Mouse (Mus musculus) spleen, postnatal 4 days (tissue): ENCODE data around the gene Xpnpep2.

Source experiments
- DNase-seq, 2 experiments: peaks; one replicate each; pipeline ENCODE4 v3.0.0; 2022; ENCODE audit warnings: low spot score in 2 of 2

Xpnpep2 gene

DNA sequence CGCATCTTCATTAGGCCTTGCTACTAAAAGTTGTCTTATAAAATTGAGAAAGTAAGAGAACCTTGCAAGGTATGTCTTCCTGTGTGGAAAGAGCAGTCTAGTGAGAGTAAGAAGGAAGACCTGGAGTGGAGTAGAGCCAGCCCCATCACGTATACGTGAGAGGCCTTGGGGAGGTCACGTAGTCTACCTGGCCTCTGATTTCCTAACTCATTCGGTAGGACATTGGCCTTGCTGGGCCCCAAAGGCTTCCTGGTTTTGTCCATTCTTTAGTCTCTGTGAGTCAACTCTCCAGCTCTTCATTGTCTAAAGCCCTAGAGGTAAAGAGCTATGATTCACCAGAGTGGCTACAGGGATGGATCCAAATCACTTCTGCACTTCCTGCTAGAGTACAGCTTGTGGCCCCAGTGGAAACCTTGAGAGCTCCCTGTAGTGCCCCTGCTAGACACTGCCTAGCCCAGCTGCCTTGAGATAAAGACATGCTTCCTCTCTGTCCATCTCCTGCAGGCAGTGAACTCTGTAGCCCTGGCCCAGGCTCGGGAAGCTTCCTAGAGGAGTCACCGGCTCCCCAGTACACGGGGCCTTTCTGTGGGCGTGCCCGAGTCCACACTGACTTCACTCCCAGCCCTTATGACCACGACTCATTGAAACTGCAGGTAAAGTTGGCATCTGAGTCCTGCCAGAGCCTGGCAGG lies 49.8 kb downstream of the Xpnpep2 start:
- DNase-seq, result peak in 1 of 2 experiments; percentile 56

DNA sequence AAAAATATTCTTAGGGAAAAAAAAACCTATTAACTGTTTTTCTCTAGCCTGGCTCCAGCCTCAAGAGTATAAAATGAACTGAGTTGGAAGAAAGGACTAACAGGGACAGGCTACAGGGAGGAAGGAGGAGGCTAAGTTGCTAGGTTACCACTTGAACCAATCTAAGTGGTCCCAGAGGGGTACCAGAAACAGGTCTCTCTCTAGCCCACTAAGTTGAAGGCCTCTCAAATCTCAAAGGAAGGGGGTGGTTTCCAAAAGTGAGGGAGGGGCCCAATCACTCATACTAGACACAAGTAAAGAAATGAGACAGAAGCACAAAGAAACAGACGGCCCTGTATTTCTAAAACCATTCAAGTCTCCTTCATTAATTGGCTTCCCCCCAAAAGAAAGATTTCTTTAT lies 61.4 kb downstream of the Xpnpep2 start:
- DNase-seq, result no peak

DNA sequence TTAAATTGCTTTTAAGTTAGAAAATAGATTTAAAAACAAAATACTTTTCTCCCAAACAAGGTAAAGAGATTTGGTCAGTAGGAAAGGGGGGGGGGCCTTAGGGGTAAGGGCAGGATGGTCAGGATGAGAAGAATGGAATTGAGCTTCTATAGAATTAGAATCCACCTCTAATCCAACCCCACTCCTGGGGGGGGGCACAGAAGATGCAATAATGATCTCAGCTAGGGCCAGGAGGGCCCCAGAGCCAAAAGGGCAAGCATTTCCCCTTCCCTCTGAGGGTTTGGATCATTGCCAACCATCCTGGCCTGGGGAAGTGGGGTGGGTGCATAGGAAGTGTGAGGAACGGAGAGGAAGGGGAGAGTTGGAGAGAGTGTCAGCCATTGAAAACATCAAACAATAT lies 61.8 kb downstream of the Xpnpep2 start:
- no peak for DNase-seq

DNA sequence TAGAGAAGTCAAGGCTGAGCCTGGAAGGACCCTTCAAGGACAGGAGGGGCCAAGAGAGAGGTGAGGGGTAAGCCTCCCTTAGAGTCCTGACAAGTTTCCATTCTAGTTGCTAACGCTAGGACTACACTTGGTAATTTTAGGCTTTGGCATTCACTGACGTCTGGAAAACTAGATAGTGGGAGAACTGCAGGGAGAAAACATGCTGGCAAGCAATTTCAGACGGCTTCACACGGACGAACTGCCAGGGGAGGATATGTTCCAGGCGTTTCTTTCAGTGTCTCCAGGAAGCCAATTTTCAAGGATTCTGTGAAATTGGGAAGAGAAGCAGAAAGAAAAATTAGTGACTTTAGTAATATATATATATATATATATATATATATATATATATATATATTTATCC lies 73.3 kb downstream of the Xpnpep2 start:
- DNase-seq, result no peak

DNA sequence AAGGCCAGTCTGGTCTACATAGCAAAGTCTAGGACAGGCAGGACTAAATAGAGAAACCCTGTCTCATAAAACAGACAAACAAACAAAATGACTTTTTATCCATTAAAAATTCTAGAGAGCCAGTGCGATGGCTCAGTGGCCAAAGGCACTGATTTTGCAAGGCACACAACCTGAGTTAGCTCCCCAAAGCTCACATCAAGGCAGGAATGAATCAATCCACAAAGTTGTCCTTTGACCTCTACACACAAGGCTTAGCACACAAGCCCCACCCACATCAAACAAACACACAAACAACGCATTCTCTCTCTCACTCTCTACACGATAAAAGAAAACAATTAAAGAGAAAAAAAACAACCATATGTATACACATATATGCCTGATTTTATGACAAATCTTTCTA lies 76.2 kb downstream of the Xpnpep2 start:
- no peak for DNase-seq
